Mouse (Mus musculus) thymus, adult 2 months (tissue): ENCODE data around the gene Mptx2. TPM values are rescaled to one million over a fixed set of nuclear protein-coding genes. Genes with fewer than 3 reads are reported as not detected.

Source experiments
- DNase-seq: peaks from one replicate; pipeline ENCODE4 v3.0.0; 2021
- H3K27ac ChIP-seq: fragments of 200-500 bp; 2 replicates; pipeline ENCODE4 v1.5.1; 2012; ENCODE audit warnings: low read length, control low read depth; ENCODE audit not compliant: control insufficient read depth, insufficient read depth
- H3K27me3 ChIP-seq: fragments of 200-500 bp; 2 replicates; pipeline ENCODE4 v1.6.1; 2012; ENCODE audit warnings: mild to moderate bottlenecking, low read length, moderate library complexity, mixed read lengths; ENCODE audit not compliant: control insufficient read depth, insufficient read depth
- H3K36me3 ChIP-seq: fragments of 200-500 bp; 2 replicates; pipeline ENCODE4 v1.6.1; 2012; ENCODE audit warnings: mild to moderate bottlenecking, low read length, moderate library complexity; ENCODE audit not compliant: control insufficient read depth, insufficient read depth
- H3K4me1 ChIP-seq: fragments of 200-500 bp; replicated peaks from 2 replicates; pipeline ENCODE4 v1.6.1; 2012; ENCODE audit warnings: low read length; ENCODE audit not compliant: control insufficient read depth, insufficient read depth
- H3K4me3 ChIP-seq: fragments of 200-500 bp; 2 replicates; pipeline ENCODE4 v1.5.1; 2012; ENCODE audit warnings: mild to moderate bottlenecking, low read length, control low read depth, moderate library complexity; ENCODE audit not compliant: control insufficient read depth, insufficient read depth
- CTCF ChIP-seq: fragments of 200-500 bp; IDR thresholded peaks from 2 replicates; pipeline ENCODE4 v1.5.1; 2012; ENCODE audit warnings: mild to moderate bottlenecking, control low read depth, low read length, moderate library complexity, borderline replicate concordance; ENCODE audit not compliant: control insufficient read depth, poor library complexity, insufficient read depth; ENCODE audit errors: extremely low read depth
- POLR2A ChIP-seq: fragments of 200-500 bp; IDR thresholded peaks from 2 replicates; pipeline ENCODE4 v1.6.1; 2012; ENCODE audit warnings: mild to moderate bottlenecking, low read length, control low read depth, moderate library complexity; ENCODE audit not compliant: control insufficient read depth, poor library complexity, insufficient read depth; ENCODE audit errors: extremely low read depth
- WGBS: fragments of 180-500 bp; shearing (Covaris S2); methylation state at CpG from one replicate; pipeline ENCODE4 v1.1.7; 2018; 5-methylcytosine and 5-hydroxymethylcytosine counted together
- polyA plus RNA-seq: library from polyadenylated mRNA; depleted of rRNA; stranded (reverse); fragments of >200 nt; gene quantifications from 2 replicates; pipeline ENCODE4 v1.2.3, GENCODE M21; 2012; rRNA removed

Gene Mptx2
- polyA plus RNA-seq, 1 experiment, result not detected

DNA sequence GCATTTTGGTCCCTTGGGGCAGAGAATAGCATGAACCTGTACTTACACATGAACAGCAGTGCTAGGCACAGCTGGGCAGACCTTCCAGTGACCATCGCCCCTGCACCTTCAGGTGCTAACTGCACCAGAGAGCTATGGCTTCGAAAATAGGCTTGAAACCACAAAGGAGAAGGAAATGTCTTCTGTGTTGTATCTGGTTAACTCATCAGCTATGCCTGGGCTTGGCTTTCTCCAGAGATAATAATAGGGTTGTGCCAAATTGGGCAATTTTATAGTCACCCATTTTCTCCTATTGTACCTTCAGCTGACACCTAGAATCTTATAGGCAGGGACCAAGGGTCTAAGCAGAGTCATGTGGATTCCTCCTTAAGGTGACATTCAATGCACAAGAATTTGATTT, 50.5 kb downstream of the Mptx2 start, which contains the start of gene Fcer1a:
Gene Fcer1a, minus strand, starts transcription at position 134 of the 400 bp plus-strand sequence.
- no peaks in the 10 kb centered on the region for H3K36me3 ChIP-seq
- no peaks in the 10 kb centered on the region for H3K27me3 ChIP-seq
- DNase-seq, result no peak
- WGBS, result 49% methylated on average over 2 of the region's 2 CpGs
- no peak within 1 kb of the TSS for H3K27ac ChIP-seq
- no peaks in the 10 kb centered on the region for H3K4me1 ChIP-seq
- no peak within 1 kb of the TSS for H3K4me3 ChIP-seq
- TF ChIP-seq CTCF, result no peak
- TF ChIP-seq POLR2A, result no peak

Other genes starting within 250 kb of the Mptx2 start
- not detected in 2 replicates for gene Olfr1408, start 140.4 kb downstream of the Mptx2 start, polyA plus RNA-seq
- gene Olfr1406, start 87.1 kb downstream of the Mptx2 start, polyA plus RNA-seq, result not detected in 2 replicates
- not detected in 2 replicates for gene Olfr218, start 80.0 kb downstream of the Mptx2 start, polyA plus RNA-seq
- not detected in 2 replicates for gene Olfr1404, start 65.4 kb downstream of the Mptx2 start, polyA plus RNA-seq
- 0.13 TPM in 1 of 2 replicates, not detected in the other for gene Fcer1a, start 50.6 kb downstream of the Mptx2 start, polyA plus RNA-seq
- not detected in 2 replicates for gene Olfr418, start 11.8 kb downstream of the Mptx2 start, polyA plus RNA-seq
- 6.6 and 8.7 TPM in 2 replicates for gene Ackr1, start 56.0 kb upstream of the Mptx2 start, polyA plus RNA-seq
- 6.5 and 7.4 TPM in 2 replicates for gene Aim2, start 73.1 kb upstream of the Mptx2 start, polyA plus RNA-seq
- 5.9 and 6.8 TPM in 2 replicates for gene Cadm3, start 89.9 kb upstream of the Mptx2 start, polyA plus RNA-seq
- gene Ifi206, start 213.3 kb upstream of the Mptx2 start, polyA plus RNA-seq, result 27.2 and 32.0 TPM in 2 replicates